Mouse (Mus musculus): Measurements from ENCODE around the gene Rnf166. TPM values are rescaled to one million over a fixed set of nuclear protein-coding genes. Genes with fewer than 3 reads are reported as not detected.

The Rnf166 gene
- polyA plus RNA-seq (2012; rRNA removed), result 9.0 and 11.7 TPM in 2 replicates

DNA sequence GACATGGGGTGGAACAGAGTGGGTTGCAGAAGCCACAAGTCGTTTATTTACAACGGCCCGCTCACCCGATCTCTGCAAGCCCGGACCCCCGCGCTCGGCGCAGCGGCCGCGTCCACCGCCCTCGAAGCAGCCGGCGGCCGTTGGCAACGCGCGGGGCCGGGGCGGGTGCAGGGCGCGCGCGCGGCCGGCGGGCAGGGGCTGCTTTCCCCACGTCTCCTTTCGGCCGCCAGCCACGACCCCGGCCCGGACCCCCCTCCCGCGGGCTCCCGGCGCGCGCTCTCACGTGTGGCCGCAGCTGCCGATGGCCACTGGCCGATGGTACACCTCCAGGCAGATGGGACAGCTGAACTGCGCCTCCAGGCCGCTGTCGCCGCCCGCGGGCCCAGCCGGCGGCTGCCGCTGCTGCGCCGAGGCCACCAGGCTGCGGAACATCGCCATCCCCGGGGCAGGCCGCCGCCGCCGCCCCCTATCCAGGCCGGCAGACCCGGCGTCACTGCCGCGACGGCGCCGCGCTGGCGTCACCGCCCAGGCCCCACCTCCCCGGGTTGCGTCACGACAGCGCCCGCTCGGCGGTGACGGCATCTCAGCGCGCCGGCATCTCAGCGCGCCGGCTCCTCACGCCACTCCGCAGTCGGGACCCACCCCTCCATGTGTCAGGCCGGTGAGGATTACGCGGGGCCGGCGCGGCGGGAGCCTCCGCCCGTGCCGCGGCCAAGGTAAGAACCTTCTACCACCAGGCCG is at the start of gene Rnf166, which contains the start of gene Ctu2:
Rnf166 (minus strand) TSS at position 485 of the 741 bp plus-strand sequence.
Ctu2 (plus strand) TSS at position 564 of the 741 bp plus-strand sequence.

GRCm38 (mm10) chr8:122460524-122461472 is 15.1 kb downstream of the Rnf166 start, which contains the start of gene Snai3:
Snai3 (minus strand) TSS chr8:122460733.

GRCm38 (mm10) chr8:122443262-122444006 is 32.4 kb downstream of the Rnf166 start, which contains the start of gene Mvd:
Mvd (minus strand) TSS chr8:122443422.

DNA sequence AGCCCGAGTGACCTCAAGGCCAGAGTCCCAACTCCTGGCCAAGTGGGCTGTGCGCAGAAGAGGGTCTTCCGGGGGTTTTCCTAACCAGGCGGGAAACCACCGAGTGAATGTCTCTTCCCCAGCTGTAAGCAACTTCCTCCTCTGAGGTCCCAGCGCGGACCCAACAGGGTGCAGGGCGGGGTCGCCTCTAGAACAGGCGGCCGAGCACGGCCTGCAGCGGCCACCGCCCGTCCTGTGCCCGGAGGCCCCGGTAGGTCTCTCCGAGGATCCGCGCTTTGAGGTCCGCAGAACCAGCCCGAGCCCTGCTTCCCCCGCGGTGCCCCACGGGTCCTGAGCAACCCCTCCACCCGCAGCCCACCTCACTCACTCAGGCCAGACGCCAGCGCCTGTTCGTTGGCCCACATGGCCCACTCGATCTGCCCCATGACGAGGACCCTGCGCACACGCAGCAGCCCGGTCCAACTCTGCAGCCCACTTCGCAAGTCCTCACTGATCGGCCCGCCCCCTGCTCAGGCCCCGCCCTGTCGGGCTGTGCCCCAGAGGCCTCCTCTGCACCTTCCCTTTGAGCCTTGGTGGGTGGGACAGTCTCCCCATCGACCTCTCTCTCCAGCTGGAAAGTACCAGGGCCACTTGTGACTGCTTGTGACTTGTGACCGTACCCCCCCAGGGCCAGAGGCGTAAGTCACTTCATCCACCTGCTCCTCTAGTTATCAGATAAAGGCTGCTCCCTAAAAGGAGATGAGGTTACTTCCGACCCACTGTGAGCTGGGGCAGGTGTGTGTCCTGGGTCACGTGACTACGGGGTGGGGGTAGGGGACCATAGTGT is 43.2 kb downstream of the Rnf166 start, which contains the start of gene Cyba:
Cyba (minus strand) TSS at position 488 of the 826 bp plus-strand sequence.

DNA sequence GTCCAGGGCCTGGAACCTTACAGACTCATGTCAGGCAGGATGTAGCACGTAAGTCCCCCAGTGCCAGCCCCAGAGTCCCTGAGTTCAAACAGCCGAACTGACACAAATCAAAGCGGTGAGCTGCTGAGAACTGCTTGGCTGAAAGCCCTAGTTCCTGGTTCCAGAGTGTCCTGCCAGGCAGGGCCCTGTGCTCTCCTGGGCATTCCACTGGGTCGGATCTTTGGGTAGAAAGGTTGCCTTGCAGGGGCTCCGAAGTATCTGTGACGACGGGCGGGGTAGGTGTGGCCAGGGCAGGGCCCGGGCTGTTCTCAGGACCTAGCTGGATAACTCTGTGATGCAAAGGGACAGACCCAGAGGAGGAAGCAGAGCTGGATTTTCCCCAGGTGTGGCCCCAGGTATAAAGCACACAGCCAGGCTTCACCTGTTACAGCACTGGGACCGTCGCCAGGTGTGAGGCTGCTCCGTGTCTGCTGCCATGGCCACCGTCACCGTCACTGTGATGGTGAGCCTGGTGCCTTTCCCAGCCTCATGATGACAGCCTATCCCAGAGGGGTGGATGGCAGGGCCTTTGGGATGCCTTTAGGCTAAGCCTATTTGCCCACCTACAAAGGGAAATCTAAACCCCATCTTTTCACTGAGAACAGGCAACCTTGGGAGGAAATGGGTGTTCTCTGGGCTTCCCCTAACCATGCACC is 54.3 kb downstream of the Rnf166 start, which contains the start of gene Il17c:
Il17c (plus strand) TSS at position 645 of the 695 bp plus-strand sequence.

Other genes starting within 250 kb of the Rnf166 start
- gene Zfpm1, start 193.9 kb downstream of the Rnf166 start, polyA plus RNA-seq (2012; rRNA removed), result 56.8 and 69.6 TPM in 2 replicates
- gene Trhr2, start 115.3 kb downstream of the Rnf166 start, polyA plus RNA-seq (2012; rRNA removed), result not detected in 2 replicates
- 20.3 and 21.4 TPM in 2 replicates for gene Zc3h18, start 99.5 kb downstream of the Rnf166 start, polyA plus RNA-seq (2012; rRNA removed)
- gene Il17c, start 54.0 kb downstream of the Rnf166 start, polyA plus RNA-seq (2012; rRNA removed), result 0.08 and 0.10 TPM in 2 replicates
- 64.4 and 75.2 TPM in 2 replicates for gene Cyba, start 43.1 kb downstream of the Rnf166 start, polyA plus RNA-seq (2012; rRNA removed)
- gene Mvd, start 32.6 kb downstream of the Rnf166 start, polyA plus RNA-seq (2012; rRNA removed), result 18.8 and 20.3 TPM in 2 replicates
- gene Snai3, start 15.3 kb downstream of the Rnf166 start, polyA plus RNA-seq (2012; rRNA removed), result 0.14 and 0.17 TPM in 2 replicates
- gene Ctu2, start 79 bp upstream of the Rnf166 start, polyA plus RNA-seq (2012; rRNA removed), result 11.3 and 11.4 TPM in 2 replicates
- gene Piezo1, start 75.3 kb upstream of the Rnf166 start, polyA plus RNA-seq (2012; rRNA removed), result 52.1 and 60.1 TPM in 2 replicates
- 58.4 and 71.0 TPM in 2 replicates for gene Cdt1, start 92.0 kb upstream of the Rnf166 start, polyA plus RNA-seq (2012; rRNA removed)
- gene Aprt, start 100.8 kb upstream of the Rnf166 start, polyA plus RNA-seq (2012; rRNA removed), result 81.5 and 95.1 TPM in 2 replicates
- 3.9 and 4.5 TPM in 2 replicates for gene Galns, start 135.4 kb upstream of the Rnf166 start, polyA plus RNA-seq (2012; rRNA removed)
- 23.7 and 27.7 TPM in 2 replicates for gene Trappc2l, start 135.6 kb upstream of the Rnf166 start, polyA plus RNA-seq (2012; rRNA removed)
- gene Pabpn1l, start 146.7 kb upstream of the Rnf166 start, polyA plus RNA-seq (2012; rRNA removed), result not detected in 2 replicates
- 1.3 and 2.1 TPM in 2 replicates for gene Cbfa2t3, start 223.0 kb upstream of the Rnf166 start, polyA plus RNA-seq (2012; rRNA removed)

All from liver, embryonic 14 days (tissue).